Mouse (Mus musculus): ENCODE measurements around the gene Lpar2. TPM values are rescaled to one million over a fixed set of nuclear protein-coding genes. Genes with fewer than 3 reads are reported as not detected.

Lpar2 gene
- total RNA-seq (2021): under 1 TPM; 0.07 to 0.10 TPM
- long read RNA-seq, experiment 1: 0 reads
- long read RNA-seq, experiment 2, partial matches to known transcripts: 0 of 1 reads
- long read RNA-seq, experiment 2, other reads (novel, unspliced or antisense): 1 of 1 reads

- intact Hi-C loops (cut with DNase I; ENCODE audit: low total_unique reads): no loop called here
- no peak for DNase-seq
Observed at GRCm38 (mm10) chr8:69822386-69823191, at the start of gene Lpar2. TSS of gene Lpar2 (plus strand) at chr8:69822429.

- peak; percentile 87 for DNase-seq
- intact Hi-C loops (cut with DNase I; ENCODE audit: low total_unique reads): no loop called here
Observed at GRCm38 (mm10) chr8:69774503-69775148, 47.6 kb upstream of the Lpar2 start, which contains the start of gene Gm20422. TSS of gene Gm20422 (minus strand) at chr8:69774886.

GRCm38 (mm10) chr8:69775149-69775534 lies 47.1 kb upstream of the Lpar2 start:
- no peak for DNase-seq
- intact Hi-C loops (cut with DNase I; ENCODE audit: low total_unique reads): no loop called here

GRCm38 (mm10) chr8:69777111-69777510 lies 45.1 kb upstream of the Lpar2 start:
- DNase-seq: no peak
- intact Hi-C loops (cut with DNase I; ENCODE audit: low total_unique reads): no loop called here

GRCm38 (mm10) chr8:69789105-69789504 lies 33.1 kb upstream of the Lpar2 start:
- intact Hi-C loops (cut with DNase I; ENCODE audit: low total_unique reads): no loop called here
- no peak for DNase-seq

- no peak for DNase-seq
- intact Hi-C loops (cut with DNase I; ENCODE audit: low total_unique reads): no loop called here
Observed at GRCm38 (mm10) chr8:69789731-69790130, 32.5 kb upstream of the Lpar2 start.

GRCm38 (mm10) chr8:69790364-69790763 lies 31.9 kb upstream of the Lpar2 start:
- intact Hi-C loops (cut with DNase I; ENCODE audit: low total_unique reads): no loop called here
- no peak for DNase-seq

GRCm38 (mm10) chr8:69790773-69791367 lies 31.4 kb upstream of the Lpar2 start, which contains the start of the genes Atp13a1 and Zfp866:
TSS of gene Atp13a1 (plus strand) at chr8:69791163.
TSS of gene Zfp866 (minus strand) at chr8:69791178.
- intact Hi-C loops (cut with DNase I; ENCODE audit: low total_unique reads): no loop called here
- DNase-seq: peak; percentile 87

GRCm38 (mm10) chr8:69791415-69792068 lies 30.7 kb upstream of the Lpar2 start:
- DNase-seq: peak; percentile 19
- intact Hi-C loops (cut with DNase I; ENCODE audit: low total_unique reads): no loop called here

GRCm38 (mm10) chr8:69793666-69794065 lies 28.6 kb upstream of the Lpar2 start:
- DNase-seq: no peak
- intact Hi-C loops (cut with DNase I; ENCODE audit: low total_unique reads): no loop called here

GRCm38 (mm10) chr8:69794096-69794495 lies 28.1 kb upstream of the Lpar2 start:
- DNase-seq: no peak
- intact Hi-C loops (cut with DNase I; ENCODE audit: low total_unique reads): no loop called here

- no peak for DNase-seq
- intact Hi-C loops (cut with DNase I; ENCODE audit: low total_unique reads): no loop called here
Observed at GRCm38 (mm10) chr8:69794901-69795300, 27.3 kb upstream of the Lpar2 start.

- intact Hi-C loops (cut with DNase I; ENCODE audit: low total_unique reads): no loop called here
- DNase-seq: no peak
Observed at GRCm38 (mm10) chr8:69796721-69797345, 25.4 kb upstream of the Lpar2 start.

GRCm38 (mm10) chr8:69797661-69798060 lies 24.6 kb upstream of the Lpar2 start:
- intact Hi-C loops (cut with DNase I; ENCODE audit: low total_unique reads): no loop called here
- no peak for DNase-seq

- intact Hi-C loops (cut with DNase I; ENCODE audit: low total_unique reads): no loop called here
Observed at GRCm38 (mm10) chr8:69799261-69799660, 23.0 kb upstream of the Lpar2 start.

GRCm38 (mm10) chr8:69799946-69800345 lies 22.3 kb upstream of the Lpar2 start:
- no peak for DNase-seq
- intact Hi-C loops (cut with DNase I; ENCODE audit: low total_unique reads): no loop called here

More at GRCm38 (mm10) chr8:69799261-69799660, 23.0 kb upstream of the Lpar2 start:
- no peak for DNase-seq

GRCm38 (mm10) chr8:69801796-69802195 lies 20.4 kb upstream of the Lpar2 start:
- intact Hi-C loops (cut with DNase I; ENCODE audit: low total_unique reads): no loop called here
- DNase-seq: no peak

GRCm38 (mm10) chr8:69802216-69802615 lies 20.0 kb upstream of the Lpar2 start:
- DNase-seq: no peak
- intact Hi-C loops (cut with DNase I; ENCODE audit: low total_unique reads): no loop called here

GRCm38 (mm10) chr8:69803366-69803765 lies 18.9 kb upstream of the Lpar2 start:
- no peak for DNase-seq
- intact Hi-C loops (cut with DNase I; ENCODE audit: low total_unique reads): no loop called here

All from gastrocnemius, postnatal 14 days (tissue).